Mouse (Mus musculus): Measurements from ENCODE around the gene Lyrm7.

Lyrm7 gene

GRCm38 (mm10) chr11:54801791-54802558 lies 58.7 kb downstream of the Lyrm7 start:
- DNase-seq (ENCODE audit: low spot score) = no peak

- no peak for DNase-seq (ENCODE audit: low spot score)
Observed at GRCm38 (mm10) chr11:54796551-54796950, 64.2 kb downstream of the Lyrm7 start.

GRCm38 (mm10) chr11:54794678-54795077 lies 66.0 kb downstream of the Lyrm7 start:
- no peak for DNase-seq (ENCODE audit: low spot score)

GRCm38 (mm10) chr11:54793173-54793572 lies 67.5 kb downstream of the Lyrm7 start:
- no peak for DNase-seq (ENCODE audit: low spot score)

- no peak for DNase-seq (ENCODE audit: low spot score)
Observed at GRCm38 (mm10) chr11:54791458-54791857, 69.3 kb downstream of the Lyrm7 start.

- DNase-seq (ENCODE audit: low spot score) = peak; percentile 93
Observed at GRCm38 (mm10) chr11:54787488-54788474, 72.9 kb downstream of the Lyrm7 start, which contains the start of gene Cdc42se2. Gene Cdc42se2, minus strand, starts transcription at chr11:54787675.

- peak; percentile 56 for DNase-seq (ENCODE audit: low spot score)
Observed at GRCm38 (mm10) chr11:54786858-54787487, 73.7 kb downstream of the Lyrm7 start.

GRCm38 (mm10) chr11:54785566-54785965 lies 75.2 kb downstream of the Lyrm7 start:
- DNase-seq (ENCODE audit: low spot score) = no peak

GRCm38 (mm10) chr11:54784436-54784835 lies 76.3 kb downstream of the Lyrm7 start:
- no peak for DNase-seq (ENCODE audit: low spot score)

GRCm38 (mm10) chr11:54782253-54782652 lies 78.5 kb downstream of the Lyrm7 start:
- DNase-seq (ENCODE audit: low spot score) = no peak

- DNase-seq (ENCODE audit: low spot score) = no peak
Observed at GRCm38 (mm10) chr11:54779946-54780345, 80.8 kb downstream of the Lyrm7 start.

- DNase-seq (ENCODE audit: low spot score) = no peak
Observed at GRCm38 (mm10) chr11:54778131-54778844, 82.4 kb downstream of the Lyrm7 start.

- DNase-seq (ENCODE audit: low spot score) = no peak
Observed at GRCm38 (mm10) chr11:54777387-54778130, 83.2 kb downstream of the Lyrm7 start.
